Mouse (Mus musculus): ENCODE data around the gene 4930524B15Rik.

DNA sequence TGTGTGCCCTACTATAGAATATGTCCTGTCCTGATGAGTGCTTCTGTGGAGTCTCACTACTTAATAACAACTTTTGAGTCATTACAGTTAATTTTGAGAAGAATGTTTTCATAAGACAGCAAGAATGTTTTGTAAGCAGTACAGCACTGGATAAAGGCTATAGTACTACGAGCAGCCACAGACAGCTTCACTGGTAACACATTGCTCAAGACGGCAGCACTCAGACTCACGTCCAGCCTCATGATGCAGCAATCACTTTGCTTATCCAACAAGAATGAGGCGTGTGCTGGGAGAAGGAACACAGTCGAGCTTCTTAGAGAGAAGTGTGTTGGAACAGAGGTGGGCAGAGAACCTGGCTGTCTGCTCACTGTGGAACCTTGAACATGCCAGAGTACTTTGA is 10.7 kb downstream of the 4930524B15Rik start:
- no peak for TF ChIP-seq CTCF (IDR thresholded peaks at IDR 0.05; ENCODE audit: low read depth)
- no peak for TF ChIP-seq EP300 (optimal IDR thresholded peaks at IDR 0.05)

All from stomach, postnatal 0 days (tissue).